Mouse (Mus musculus) limb, embryonic 14.5 days (tissue): ENCODE measurements around the gene C130050O18Rik. TPM values are rescaled to one million over a fixed set of nuclear protein-coding genes. Genes with fewer than 3 reads are reported as not detected.

ENCODE experiments used
- ATAC-seq: fragments of 200-750 bp; cut with Nextera tagmentation; 2 replicates; pipeline ENCODE4 v1.8.0; 2017; ENCODE audit warnings: low read depth, moderate number of reproducible peaks, moderate TSS enrichment; ENCODE audit not compliant: low FRiP score
- DNase-seq: peaks from one replicate; pipeline ENCODE4 v3.0.0-alpha.2; 2015; ENCODE audit warnings: low spot score
- H3K27ac ChIP-seq: fragments of 300-500 bp; sonication (generic); replicated peaks from 2 replicates; pipeline ENCODE4 v1.5.1; 2014; ENCODE audit warnings: low read depth, mild to moderate bottlenecking, low read length, moderate library complexity, mixed read lengths
- H3K27me3 ChIP-seq: fragments of 300-500 bp; sonication (generic); 2 replicates; pipeline ENCODE4 v1.6.1; 2014; ENCODE audit warnings: low read length, mixed read lengths; ENCODE audit not compliant: control insufficient read depth, insufficient read depth
- H3K36me3 ChIP-seq: fragments of 300-500 bp; sonication (generic); 2 replicates; pipeline ENCODE4 v1.6.1; 2014; ENCODE audit warnings: mild to moderate bottlenecking, low read length, moderate library complexity, mixed read lengths; ENCODE audit not compliant: control insufficient read depth, insufficient read depth
- H3K4me1 ChIP-seq: fragments of 300-500 bp; sonication (generic); 2 replicates; pipeline ENCODE4 v1.6.1; 2014; ENCODE audit warnings: antibody characterized with exemption, low read length, mixed read lengths; ENCODE audit not compliant: control insufficient read depth, insufficient read depth
- H3K4me2 ChIP-seq: fragments of 300-500 bp; sonication (generic); replicated peaks from 2 replicates; pipeline ENCODE4 v1.6.1; 2014; ENCODE audit warnings: low read depth, mild to moderate bottlenecking, low read length, moderate library complexity; ENCODE audit not compliant: severe bottlenecking
- H3K4me3 ChIP-seq: fragments of 300-500 bp; sonication (generic); replicated peaks from 2 replicates; pipeline ENCODE4 v1.5.1; 2014; ENCODE audit warnings: low read length
- H3K9ac ChIP-seq: fragments of 300-500 bp; sonication (generic); 2 replicates; pipeline ENCODE4 v1.6.1; 2014; ENCODE audit warnings: mild to moderate bottlenecking, low read depth, low read length, moderate library complexity; ENCODE audit not compliant: severe bottlenecking
- H3K9me3 ChIP-seq: fragments of 300-500 bp; sonication (generic); 2 replicates; pipeline ENCODE4 v1.6.1; 2016; ENCODE audit warnings: low read length; ENCODE audit not compliant: control insufficient read depth
- POLR2A ChIP-seq: fragments of 200-500 bp; IDR thresholded peaks from 2 replicates; pipeline ENCODE4 v1.8.0; 2012; ENCODE audit warnings: inconsistent platforms, mild to moderate bottlenecking, moderate library complexity, borderline replicate concordance; ENCODE audit not compliant: insufficient read depth, insufficient read length; ENCODE audit errors: extremely low read depth
- WGBS: fragments of 180-500 bp; shearing (Covaris S2); extraction: QIAGEN DNeasy Blood & Tissue Kit; methylation state at CpG from one replicate; pipeline ENCODE4 v1.1.7; 2014; 5-methylcytosine and 5-hydroxymethylcytosine counted together
- polyA plus RNA-seq, 2 experiments: library from polyadenylated mRNA; depleted of rRNA in 1 of 2; stranded (reverse) in 1 of 2; unstranded in 1 of 2; fragments of >200 nt; fragmentation: Nextera tagmentation in 1 of 2; extraction: Ambion mirVana in 1 of 2; gene quantifications; 2 replicates each; pipeline versions ENCODE4 v1.2.1 to v1.2.3; 2012 to 2014

The C130050O18Rik gene
- polyA plus RNA-seq, 2 experiments, result 7.5 to 9.1 TPM

- H3K27me3 ChIP-seq, result no peaks in the 10 kb centered on the region
- 27% methylated on average over 5 of the region's 5 CpGs for WGBS
- H3K4me3 ChIP-seq, result no peak overlapping the region
- TF ChIP-seq POLR2A, result no peak
- H3K27ac ChIP-seq, result 0 out of 2 replicates have a peak overlapping the region, but pooled peaks have one; percentile 26
- no peak overlapping the region for H3K4me2 ChIP-seq
- ATAC-seq (no peak), DNase-seq (no peak)
- peaks cover 6% of the 10 kb centered on the region for H3K36me3 ChIP-seq
- no peaks in the 10 kb centered on the region for H3K9me3 ChIP-seq
- 0 out of 2 replicates have a peak overlapping the region, but pooled peaks have one; percentile 12 for H3K9ac ChIP-seq
- H3K4me1 ChIP-seq, result peaks cover 11% of the 10 kb centered on the region; the same call in 1 of the 2 replicates
Measured at GRCm38 (mm10) chr5:139364911-139365571, 40.0 kb upstream of the C130050O18Rik start.

GRCm38 (mm10) chr5:139365827-139366226 lies 39.3 kb upstream of the C130050O18Rik start:
- peaks cover 6% of the 10 kb centered on the region for H3K36me3 ChIP-seq

GRCm38 (mm10) chr5:139366484-139366883 lies 38.6 kb upstream of the C130050O18Rik start:
- Histone ChIP-seq H3K27me3 (no peaks in the 10 kb centered on the region), H3K9me3 (no peaks in the 10 kb centered on the region), H3K9ac (no peak overlapping the region), H3K4me3 (no peak overlapping the region), H3K4me2 (no peak overlapping the region), H3K27ac (no peak overlapping the region), H3K4me1 (peaks cover 21% of the 10 kb centered on the region), H3K36me3 (peaks cover 6% of the 10 kb centered on the region)
- TF ChIP-seq POLR2A, result no peak
- DNase-seq, result no peak
- WGBS, result 78% methylated on average over 11 of the region's 11 CpGs
- no peak for ATAC-seq

More at GRCm38 (mm10) chr5:139365827-139366226, 39.3 kb upstream of the C130050O18Rik start:
- Histone ChIP-seq H3K27ac (no peak overlapping the region), H3K4me2 (no peak overlapping the region), H3K9ac (no peak overlapping the region), H3K9me3 (no peaks in the 10 kb centered on the region), H3K27me3 (no peaks in the 10 kb centered on the region), H3K4me3 (no peak overlapping the region), H3K4me1 (peaks cover 15% of the 10 kb centered on the region)
- no peak for DNase-seq
- no peak for ATAC-seq
- TF ChIP-seq POLR2A, result no peak
- 86% methylated on average over 1 of the region's 1 CpGs for WGBS

GRCm38 (mm10) chr5:139367884-139368458 lies 37.1 kb upstream of the C130050O18Rik start:
- H3K4me1 ChIP-seq, result peaks cover 29% of the 10 kb centered on the region
- no peaks in the 10 kb centered on the region for H3K27me3 ChIP-seq
- no peak for TF ChIP-seq POLR2A
- H3K9me3 ChIP-seq, result no peaks in the 10 kb centered on the region
- 88% methylated on average over 4 of the region's 4 CpGs for WGBS
- H3K4me3 ChIP-seq, result no peak overlapping the region
- no peak overlapping the region for H3K27ac ChIP-seq
- no peak for DNase-seq
- H3K36me3 ChIP-seq, result no peaks in the 10 kb centered on the region
- ATAC-seq, result no peak
- H3K4me2 ChIP-seq, result no peak overlapping the region
- no peak overlapping the region for H3K9ac ChIP-seq

GRCm38 (mm10) chr5:139368638-139369320 lies 36.3 kb upstream of the C130050O18Rik start:
- H3K9me3 ChIP-seq, result no peaks in the 10 kb centered on the region
- H3K27ac ChIP-seq, result no peak overlapping the region
- H3K9ac ChIP-seq, result no peak overlapping the region
- peaks cover 29% of the 10 kb centered on the region for H3K4me1 ChIP-seq
- no peak for TF ChIP-seq POLR2A
- 81% methylated on average over 11 of the region's 11 CpGs for WGBS
- no peaks in the 10 kb centered on the region for H3K36me3 ChIP-seq
- no peak overlapping the region for H3K4me2 ChIP-seq
- DNase-seq, result no peak
- ATAC-seq, result no peak
- no peak overlapping the region for H3K4me3 ChIP-seq
- no peaks in the 10 kb centered on the region for H3K27me3 ChIP-seq
